Mouse (Mus musculus) brain, adult 2 months (tissue): ENCODE measurements around the gene Tmprss12.
"Not testable (repeated sequence)": the region's sequence is repeated elsewhere in the genome, so short reads cannot be mapped to it uniquely, and the experiment has no call there.

ENCODE experiments used
- DNase-seq: peaks from one replicate; pipeline ENCODE4 v3.0.0; 2011; ENCODE audit warnings: low read depth, low spot score

Tmprss12 gene

DNA sequence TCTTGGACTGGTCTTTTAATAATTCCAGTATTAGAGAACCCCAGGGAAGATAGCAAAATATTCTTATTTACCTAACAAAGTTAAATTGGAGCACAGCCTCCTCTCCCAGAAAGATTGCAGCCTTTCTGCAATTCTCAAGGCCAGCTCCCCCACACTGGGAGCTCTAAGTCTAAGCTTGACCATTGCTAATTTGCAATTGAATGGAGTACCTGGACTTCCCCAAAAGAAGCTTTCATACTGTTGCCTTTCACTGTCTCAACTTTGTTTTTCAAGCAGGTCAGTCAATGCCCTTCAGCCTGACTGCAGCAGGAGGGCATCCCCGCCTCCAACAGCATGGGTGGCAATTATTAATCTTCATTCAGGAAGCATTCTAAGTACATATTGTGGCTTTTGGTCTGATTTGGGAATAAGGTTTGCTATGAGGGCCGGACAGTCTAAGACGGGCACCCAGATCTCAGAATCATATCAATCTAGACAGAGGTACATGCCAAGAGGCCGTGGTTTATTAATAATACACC lies 6.8 kb upstream of the Tmprss12 start:
- DNase-seq: not testable (repeated sequence)

DNA sequence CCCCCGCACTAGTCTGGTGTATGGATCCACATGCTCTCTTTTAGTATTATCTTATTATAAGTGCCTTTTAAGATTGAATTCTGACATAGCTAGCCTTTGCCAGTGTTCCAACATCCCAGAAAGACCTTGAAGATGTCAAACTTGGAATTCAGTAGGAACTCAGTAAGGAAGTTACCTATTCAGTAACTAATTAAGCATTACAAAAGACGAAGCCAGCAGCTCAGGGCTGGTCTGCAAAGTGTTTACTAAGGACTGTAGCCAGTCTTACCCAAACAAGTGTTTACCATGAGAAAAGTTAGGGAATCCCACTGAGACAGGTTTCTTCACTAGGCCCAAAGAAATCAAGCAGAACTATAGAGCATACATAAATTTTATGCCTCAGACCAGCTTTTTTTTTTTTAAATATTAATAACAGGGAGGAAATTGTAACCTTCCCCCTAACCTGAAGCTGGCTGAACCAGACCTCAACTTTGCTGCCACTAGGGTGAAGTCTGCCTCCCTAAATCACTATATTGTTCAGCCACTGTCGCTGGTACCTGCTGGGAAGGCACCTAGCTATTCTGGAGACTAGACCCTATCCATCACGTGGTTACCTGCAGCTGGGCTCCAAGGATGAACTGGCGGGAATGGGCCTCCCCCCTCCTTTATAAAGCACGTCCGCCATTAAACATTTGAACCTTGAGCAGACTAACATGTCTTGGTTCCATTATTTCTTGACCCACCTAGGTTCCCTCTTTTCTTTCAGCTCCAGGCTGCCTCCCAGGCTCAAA lies 5.7 kb upstream of the Tmprss12 start:
- DNase-seq: no peak

DNA sequence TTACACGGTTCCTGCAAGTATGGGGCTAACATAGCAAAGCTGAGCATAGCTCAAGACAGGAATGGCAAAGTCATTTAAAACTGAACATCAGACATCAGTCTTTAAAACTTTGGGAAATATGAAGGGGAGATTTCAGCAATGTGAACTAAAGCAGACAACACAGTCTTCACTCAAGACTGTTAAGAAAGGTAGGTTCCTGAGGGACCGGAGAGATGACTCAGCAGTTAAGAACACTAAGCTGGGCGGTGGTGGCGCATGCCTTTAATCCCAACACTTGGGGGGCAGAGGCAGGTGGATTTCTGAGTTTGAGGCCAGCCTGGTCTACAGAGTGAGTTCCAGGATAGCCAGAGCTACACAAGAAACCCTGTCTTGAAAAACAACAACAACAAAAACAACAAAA lies 4.2 kb upstream of the Tmprss12 start:
- no peak for DNase-seq

DNA sequence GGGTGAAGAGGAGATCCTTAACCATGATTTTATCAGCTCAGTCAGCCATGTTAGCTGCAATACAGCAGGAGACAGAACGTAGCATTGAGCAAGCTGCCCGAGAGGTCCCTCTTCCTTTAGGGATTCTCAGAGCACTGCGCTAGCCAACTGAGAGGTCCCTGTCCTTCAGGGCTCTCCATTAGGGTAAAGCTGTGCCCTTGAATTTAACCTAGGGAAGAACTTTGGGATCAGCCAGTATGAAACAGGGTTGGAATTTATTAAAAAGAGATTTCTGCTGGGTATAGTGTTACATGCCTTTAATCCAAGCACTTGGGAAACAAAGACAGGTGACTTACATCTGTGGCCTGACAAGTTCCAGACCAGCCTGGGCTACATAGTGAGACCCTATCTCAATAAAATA lies 3.1 kb upstream of the Tmprss12 start:
- DNase-seq: no peak

DNA sequence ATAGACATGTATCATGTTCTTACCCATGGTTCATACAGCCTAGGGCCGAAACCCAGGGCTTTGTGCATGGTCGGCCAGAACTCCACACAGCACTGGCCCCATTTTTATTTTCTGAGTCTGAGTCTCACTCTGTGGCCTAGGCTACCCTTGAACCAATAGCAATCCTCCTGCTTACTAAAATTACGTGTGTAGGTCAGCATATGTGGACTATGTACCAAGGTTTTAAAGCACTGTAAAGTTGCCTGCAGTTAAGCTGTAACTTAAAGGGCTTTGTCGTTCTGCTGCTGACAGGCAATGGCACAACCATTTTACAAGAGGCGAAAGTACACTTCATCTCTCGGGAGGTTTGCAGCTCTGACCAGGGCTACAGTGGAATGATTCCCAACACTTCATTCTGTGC lies 8.3 kb downstream of the Tmprss12 start:
- no peak for DNase-seq

DNA sequence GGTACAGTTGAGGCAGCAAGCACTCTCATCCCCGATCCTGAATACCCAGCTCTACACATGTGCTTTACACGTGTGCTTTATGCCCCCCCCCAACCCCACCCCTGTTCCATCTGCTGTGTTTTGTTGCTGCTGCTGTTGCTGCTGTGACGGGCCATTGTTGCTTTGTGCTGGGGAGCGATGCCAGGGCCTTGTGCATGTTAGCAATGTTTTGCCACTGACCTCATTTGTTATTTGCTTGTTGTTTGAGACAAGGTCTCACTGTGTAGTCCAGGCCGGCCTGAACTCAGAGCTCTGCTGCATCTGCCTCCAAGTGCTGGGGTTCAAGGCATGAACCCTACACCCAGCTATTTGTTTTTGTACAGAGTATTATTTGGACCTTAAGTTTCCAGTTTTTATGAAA lies 10.2 kb downstream of the Tmprss12 start:
- peak; percentile 89 for DNase-seq

DNA sequence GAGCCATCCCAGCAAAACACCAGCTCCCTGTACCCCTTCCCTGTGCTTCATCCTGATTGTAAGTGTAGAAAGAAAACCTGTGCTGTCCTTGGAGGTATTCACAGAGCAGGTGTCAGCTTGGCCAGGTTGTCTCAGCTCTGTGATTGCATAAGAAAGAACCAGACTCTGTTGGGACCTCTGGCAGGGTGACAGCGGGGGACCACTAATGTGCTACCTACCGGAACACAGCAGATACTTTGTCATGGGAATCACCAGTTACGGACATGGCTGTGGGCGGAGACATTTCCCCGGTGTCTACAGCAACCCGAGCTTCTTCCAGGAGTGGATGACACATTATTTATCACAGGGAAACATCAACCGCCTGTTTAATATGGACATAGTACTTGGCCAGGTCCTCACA lies 11.7 kb downstream of the Tmprss12 start:
- no peak for DNase-seq

DNA sequence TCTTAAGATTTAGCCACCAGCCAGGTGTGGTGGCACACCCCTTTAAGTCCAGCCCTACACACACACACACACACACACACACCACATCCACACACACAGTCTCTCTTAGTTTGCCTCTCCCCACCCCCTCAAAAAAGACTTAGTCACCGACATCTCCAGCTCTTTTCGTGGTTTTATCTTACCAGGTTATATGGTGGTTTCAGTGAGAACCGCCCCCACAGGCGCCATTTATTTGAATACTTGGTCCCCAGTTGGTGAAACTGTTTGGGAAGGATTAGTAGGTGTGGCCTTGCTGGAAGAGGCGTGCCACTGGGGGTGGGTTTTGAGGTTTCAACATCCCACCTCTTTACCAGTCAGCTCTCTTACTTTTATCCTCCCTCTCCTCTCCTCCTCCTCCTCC lies 17.2 kb downstream of the Tmprss12 start:
- DNase-seq: no peak

DNA sequence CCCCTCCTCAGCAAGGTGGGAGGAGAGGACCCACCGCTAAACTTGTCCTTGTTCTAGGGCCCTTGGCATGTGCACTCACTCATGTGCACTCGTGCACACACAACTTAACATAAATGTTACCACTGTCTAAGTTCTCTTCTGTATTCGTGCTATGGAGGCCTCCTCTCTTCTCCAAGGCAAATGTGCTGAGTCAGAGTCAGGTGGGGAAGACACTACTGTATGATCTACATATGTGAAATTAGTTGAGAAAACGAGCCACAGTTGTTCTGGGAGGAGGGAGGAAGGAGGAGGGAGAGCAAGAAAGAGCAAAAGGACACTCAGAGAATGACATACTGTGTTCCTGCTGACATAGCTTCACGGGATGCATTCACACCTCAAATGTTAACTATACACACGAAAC lies 19.9 kb downstream of the Tmprss12 start:
- DNase-seq: no peak

DNA sequence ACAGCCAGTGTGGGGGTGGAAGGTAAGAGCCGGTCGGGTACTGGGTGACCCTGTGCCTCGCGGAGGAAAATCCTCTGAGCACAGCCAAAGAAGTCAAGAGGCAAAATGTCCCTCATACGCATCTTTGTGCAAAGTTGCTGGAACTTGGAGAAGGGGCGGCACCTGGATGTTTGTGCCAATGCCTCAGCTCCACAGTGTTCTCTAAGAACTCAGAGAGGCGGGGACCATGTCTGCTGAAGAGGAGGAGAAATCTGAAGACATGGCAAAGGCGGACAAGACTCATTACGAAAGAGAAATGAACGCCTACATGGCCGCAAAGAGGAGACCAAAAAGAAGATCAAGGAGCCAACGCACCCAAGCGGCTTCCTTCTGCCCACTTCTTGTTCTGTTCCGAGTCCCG lies 20.9 kb downstream of the Tmprss12 start:
- peak; percentile 56 for DNase-seq

DNA sequence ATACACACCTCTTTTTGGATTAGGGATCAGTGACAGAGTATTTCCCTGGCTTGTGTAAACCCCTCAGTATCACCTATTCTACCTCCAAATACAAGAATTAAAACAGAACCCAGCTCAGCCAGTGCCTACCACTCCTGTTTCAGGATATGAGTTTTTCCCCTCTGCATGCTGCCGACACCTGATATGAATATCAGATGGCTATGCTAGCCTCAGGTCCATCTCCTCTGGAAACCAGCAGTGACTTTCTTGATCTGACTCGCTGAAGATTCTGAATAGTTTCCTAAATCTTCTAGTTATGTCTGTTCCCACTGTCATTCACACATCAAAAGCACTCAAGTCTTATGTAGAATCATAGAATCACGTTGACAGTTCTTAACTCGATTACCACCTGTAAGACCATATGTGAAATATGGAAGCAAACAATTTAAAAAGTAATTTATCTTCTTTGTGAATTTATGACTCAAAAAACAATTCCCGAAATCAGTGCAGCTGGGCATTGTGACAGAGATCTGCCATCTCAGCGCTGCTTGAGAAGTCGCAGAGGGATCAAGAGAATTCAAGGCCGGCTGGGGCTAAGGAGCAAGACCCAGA lies 22.9 kb downstream of the Tmprss12 start:
- no peak for DNase-seq

DNA sequence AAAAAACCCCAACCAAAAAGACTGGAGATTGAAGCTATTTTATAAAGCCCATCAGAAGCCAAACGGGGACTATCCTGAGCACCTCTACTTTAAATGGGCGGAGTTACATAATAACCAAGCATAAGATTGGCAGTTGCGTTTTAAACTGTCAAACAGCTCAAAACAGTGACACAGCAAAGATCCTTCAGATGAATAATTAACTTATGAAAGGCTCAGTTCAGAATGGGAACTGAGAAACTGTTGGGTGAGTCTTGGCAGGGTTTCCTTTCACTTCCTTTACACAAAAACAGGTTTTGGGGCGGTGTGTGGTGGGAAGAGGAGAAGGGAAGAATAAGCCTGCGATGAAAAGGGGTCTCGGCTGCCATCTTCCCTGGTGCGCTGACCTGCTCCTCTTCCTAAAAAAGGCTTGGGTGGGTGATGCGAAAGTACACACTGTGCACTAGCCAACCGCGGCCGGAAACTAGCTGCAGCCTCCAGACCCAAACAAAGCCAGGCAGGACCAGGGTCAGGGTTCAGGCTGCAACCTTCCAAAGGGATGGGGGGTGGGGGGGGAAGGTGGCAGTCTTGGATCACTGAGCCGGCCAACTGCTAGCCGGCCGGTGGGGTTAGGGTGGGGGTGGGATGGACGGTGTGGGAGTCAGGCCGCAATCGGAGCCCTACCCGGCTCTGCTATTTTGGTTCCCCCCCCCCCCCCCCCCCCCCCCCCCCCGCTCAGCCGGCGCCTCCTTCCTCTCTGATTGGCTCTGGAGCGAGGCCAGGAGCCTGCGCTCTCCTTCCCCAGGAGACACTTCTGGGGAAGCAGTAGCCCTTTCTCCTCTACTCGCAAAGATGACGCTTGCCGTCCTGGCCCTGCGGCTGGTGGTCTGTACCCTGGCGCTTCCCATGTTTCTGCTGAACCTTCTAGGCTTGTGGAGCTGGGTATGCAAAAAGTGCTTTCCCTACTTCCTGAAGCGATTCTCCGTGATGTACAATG lies 23.7 kb downstream of the Tmprss12 start, which contains the start of gene Mettl7a1:
Gene Mettl7a1, plus strand, starts transcription at position 122 of the 973 bp plus-strand sequence.
- DNase-seq: peak; percentile 96

DNA sequence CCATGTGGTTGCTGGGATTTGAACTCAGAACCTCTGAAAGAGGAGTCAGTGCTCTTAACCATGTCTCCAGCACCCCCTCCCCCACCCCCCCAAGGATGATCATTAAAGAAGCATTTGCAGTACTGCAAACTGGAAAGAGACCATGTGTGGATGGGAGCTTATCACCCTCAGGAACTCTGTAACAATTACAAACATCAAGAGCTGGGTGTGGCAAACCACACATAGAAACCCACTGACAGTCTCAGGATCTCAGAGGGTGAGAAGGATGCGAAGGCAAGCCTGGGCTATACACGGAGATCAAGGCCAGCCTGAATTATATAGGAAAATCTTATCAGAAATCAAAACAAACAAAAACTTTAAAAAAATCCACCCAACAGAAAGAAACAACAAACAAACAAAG lies 25.6 kb downstream of the Tmprss12 start:
- DNase-seq: no peak

DNA sequence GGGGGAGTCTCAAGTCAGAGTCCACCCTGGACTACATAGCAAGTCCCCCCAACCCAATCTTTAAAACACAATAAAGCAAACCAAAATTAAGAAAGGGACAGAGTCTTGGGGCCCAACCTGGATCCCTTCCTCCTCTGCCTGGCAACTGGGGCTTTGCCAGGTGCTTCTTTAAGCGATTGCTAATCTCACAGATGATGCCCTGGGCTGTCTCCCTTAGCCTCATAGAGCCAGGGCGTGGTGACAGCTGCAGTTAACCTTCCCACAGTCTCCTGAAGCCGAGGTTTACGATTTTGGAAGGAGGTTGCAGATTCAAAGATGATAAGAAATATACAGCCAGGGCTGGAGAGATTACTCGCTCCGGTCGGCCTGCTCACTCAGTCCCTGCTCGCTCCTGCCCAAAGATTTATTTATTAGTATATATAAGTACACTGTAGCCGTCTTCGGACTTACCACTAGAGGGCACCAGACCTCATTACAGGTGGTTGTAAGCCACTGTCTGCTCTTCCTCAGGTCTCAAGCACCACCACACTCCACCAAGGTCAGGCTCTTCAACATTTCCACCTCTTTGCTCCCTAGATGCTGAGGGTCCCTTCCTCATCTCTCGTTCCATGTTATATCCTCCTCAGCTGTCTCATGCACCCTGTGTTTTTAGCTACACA lies 26.9 kb downstream of the Tmprss12 start:
- peak; percentile 90 for DNase-seq

DNA sequence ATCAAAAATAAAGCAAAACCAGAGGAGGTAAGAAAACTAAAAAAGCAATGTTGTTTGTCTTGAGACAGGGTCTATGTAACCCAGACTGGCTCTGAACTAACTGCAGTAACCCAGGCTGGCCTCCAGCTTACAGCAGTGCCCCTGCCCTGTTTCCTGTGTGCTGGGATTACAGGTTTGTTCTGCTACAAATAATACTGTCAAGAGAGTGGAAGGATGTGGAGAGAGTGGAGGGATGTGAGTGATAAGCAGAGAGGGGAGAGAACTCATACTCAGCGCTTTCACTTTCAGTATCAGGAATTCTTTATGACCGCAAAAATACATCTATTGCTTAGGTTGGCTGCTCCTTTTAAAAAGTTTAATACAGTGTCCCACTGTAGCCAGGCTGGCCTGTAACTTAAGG lies 31.7 kb downstream of the Tmprss12 start:
- no peak for DNase-seq

DNA sequence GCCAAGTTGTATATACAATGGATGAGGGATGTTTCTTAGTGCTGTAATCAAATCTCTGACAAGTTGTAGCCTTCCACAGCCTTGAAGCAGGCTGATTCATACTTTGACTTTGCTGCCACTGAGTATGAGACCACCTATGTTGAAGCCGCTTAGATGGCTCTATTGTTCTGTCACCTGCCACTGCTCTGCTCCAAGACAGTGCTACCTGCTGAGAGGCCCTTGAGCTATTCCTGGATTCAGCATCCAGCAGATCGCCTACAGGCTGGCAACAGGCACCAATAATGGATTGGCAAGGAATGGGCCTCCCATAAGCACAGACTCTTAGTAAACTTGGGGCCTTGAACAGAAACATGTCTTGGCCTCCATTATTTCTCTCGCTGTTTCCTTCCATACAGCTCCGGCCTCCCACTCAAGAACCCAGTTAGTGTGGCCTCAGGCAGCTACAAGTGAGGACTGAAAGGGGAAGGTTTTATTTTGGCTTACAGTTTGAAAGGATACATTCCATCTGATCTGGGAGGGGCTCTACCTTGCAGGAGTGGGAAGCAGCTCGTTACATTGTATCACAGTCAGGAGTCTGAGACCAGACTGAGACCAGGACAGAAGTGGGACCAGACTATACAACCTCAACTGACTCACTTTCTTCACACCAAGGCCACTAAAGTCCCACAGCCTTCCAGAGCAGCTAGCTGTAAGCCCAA lies 34.0 kb downstream of the Tmprss12 start:
- no peak for DNase-seq

DNA sequence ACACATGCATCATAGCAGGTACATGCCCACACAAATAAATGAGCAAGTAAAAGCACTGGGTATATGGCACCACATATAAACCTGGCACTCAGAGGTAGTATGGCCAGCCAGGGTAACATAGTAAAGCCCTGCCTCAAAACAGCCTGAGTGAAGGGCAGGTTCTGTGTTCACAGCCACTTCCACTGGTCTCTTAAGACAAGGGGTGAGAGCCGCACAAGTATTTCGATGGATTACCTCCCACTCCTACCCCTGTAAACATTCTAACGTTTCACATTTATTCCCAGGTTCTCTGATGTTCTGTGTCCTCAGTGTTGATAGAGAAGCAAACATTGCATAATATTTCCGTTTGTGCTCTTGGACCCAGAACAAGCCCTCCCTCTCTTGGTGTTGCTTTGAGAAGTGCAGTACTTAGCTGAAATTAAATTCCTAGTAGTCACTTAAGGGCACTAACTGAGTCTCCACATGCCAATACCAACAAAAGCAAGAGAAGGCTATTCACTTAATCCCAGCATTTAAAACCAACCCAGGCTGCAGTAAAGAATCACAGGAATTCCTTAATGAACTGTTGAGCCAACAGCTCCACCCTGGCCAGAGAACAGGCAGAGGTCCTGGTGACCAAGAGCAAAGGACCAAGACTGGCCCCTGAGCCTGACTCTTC lies 37.5 kb downstream of the Tmprss12 start:
- not testable (repeated sequence) for DNase-seq

DNA sequence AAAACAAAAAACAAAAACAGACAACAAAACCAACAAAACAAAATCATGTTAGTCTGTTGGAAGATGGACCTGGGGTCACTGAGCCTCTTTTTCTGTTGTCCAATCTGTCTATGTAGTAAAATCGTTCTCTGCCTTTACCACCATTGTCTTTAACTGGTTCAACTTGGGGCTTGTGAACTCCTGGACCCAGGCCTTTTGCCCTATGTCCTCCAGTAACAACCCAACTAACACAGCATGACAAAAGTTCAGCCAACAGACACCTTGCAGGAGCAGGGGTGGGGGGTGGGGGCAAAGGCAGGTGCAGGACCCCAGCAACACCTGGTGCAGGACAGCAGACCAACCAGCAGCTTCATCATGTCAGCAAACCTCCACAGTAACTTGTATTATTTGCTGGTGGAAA lies 39.2 kb downstream of the Tmprss12 start:
- DNase-seq: no peak

DNA sequence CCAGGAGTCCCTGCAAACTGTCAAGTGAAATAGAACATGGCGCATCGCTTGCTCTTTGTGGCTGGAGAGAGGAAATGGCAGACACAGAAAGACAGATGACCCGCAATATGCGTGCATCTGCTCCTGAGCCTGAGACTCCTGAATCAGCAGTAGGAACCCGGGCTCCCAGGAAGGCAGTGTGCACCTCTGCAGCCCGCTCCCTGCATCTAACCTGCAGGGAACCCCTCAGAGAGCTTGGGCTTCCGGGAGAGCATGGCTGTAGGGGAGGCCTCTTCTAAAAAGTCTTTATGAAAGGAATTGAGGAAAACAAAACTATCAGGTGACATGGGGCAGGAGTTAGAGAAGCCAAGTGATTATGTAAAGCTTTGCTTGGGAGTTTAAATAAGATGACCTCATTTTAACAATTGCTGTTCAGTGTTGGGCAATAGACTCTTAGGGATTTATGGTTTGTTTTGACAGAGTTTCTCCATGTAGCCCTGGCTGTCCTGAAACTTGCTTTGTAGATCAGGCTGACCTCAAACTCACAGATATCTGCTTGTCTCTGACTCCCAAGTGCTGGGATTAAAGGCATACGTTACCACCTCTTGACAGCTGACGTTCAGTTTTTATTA lies 39.8 kb downstream of the Tmprss12 start:
- DNase-seq: no peak

DNA sequence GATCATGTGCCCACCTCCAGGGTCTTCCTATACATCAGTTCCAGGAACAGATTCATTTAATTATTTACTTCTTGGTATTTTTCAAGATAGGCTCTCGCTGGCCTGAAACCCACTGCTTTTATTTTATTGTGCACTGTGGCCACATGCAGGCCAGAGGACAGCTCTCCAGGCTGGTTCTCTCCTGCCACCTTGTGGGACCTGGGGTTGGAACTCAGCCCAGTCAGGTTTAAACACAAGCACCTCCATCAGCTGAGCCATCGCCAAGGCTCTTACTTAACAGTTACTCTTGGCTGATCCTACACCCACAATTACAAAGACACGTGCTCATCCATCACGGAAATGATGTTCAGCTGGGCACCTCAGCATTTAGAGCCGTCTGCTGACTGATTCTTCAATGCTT lies 40.5 kb downstream of the Tmprss12 start:
- DNase-seq: peak; percentile 85
